Mouse (Mus musculus) layer of hippocampus, postnatal 25 days (tissue): ENCODE measurements around the gene Gm13040. TPM values are rescaled to one million over a fixed set of nuclear protein-coding genes. Genes with fewer than 3 reads are reported as not detected.
"Not testable (repeated sequence)": the region's sequence is repeated elsewhere in the genome, so short reads cannot be mapped to it uniquely, and the experiment has no call there.

Experiments used
- DNase-seq, 2 experiments: peaks; one replicate each; pipeline ENCODE4 v3.0.0; 2022; ENCODE audit warnings: mixed read lengths in 2 of 2, low spot score in 1 of 2; ENCODE audit errors: extremely low spot score in 1 of 2
- total RNA-seq, 2 experiments: library from RNA; stranded (reverse); gene quantifications; 2 replicates each; pipeline ENCODE4 v1.2.3; 2021

The Gm13040 gene
- total RNA-seq = not detected

GRCm38 (mm10) chr4:143535654-143536053, at the start of gene Gm13040:
Gm13040 (plus strand) TSS chr4:143535954.
- DNase-seq = not testable (repeated sequence)

DNA sequence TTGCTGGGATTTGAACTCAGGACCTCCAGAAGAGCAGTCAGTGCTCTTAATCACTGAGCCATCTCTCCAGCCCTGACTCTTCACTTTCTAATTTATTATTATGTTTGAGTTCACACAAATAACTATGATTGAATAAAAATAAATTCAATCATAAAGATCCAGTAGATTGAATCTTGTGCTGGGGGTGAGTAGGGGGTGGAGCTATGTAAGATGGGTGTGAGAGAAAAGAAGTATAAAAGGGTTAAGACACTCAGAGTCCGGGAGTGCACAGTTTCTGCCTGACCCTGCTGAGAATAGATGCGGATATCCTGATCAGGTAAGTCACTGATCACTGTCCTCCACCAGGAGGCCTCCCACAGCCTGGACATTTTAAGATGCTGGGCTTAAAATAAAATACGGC, 24.7 kb upstream of the Gm13040 start, which contains the start of gene Gm13043:
Gene Gm13043 (plus strand): TSS at position 301 of the 400 bp plus-strand sequence.
- DNase-seq = no peak

DNA sequence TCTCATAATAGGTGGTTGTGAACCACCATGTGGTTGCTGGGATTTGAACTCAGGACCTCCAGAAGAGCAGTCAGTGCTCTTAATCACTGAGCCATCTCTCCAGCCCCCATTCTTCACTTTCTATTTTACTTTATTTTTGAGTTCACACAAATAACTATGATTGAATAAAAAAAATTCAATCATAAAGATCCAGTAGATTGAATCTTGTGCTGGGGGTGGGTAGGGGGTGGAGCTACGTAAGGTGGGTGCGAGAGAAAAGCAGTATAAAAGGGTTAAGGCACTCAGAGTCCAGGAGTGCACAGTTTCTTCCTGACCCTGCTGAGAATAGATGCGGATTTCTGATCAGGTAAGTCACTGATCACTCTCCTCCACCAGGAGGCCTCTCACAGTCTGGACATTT, 15.6 kb downstream of the Gm13040 start, which contains the start of the genes BC080695 and Gm13057:
Gene BC080695 (plus strand): TSS at position 301 of the 400 bp plus-strand sequence.
Gene Gm13057 (plus strand): TSS at position 310 of the 400 bp plus-strand sequence.
- DNase-seq = not testable (repeated sequence)

Other genes starting within 250 kb of the Gm13040 start
- gene Pdpn, start 236.4 kb upstream of the Gm13040 start, total RNA-seq = 10 to 100 TPM; 16.4 to 19.5 TPM
- gene Lrrc38, start 186.2 kb upstream of the Gm13040 start, total RNA-seq = 1 to 10 TPM in 1 of 2 experiments, under 1 TPM in 1; 0.91 to 1.1 TPM
- not detected for gene Pramel1, start 141.5 kb upstream of the Gm13040 start, total RNA-seq
- gene Pramef8, start 123.5 kb upstream of the Gm13040 start, total RNA-seq = 10 to 100 TPM; 10.8 to 11.6 TPM
- gene Oog4, start 85.6 kb upstream of the Gm13040 start, total RNA-seq = not detected
- not detected for gene Gm13043, start 24.6 kb upstream of the Gm13040 start, total RNA-seq
- not detected for gene BC080695, start 15.7 kb downstream of the Gm13040 start, total RNA-seq
- not detected for gene Gm13057, start 15.8 kb downstream of the Gm13040 start, total RNA-seq
- not detected for gene Gm13083, start 79.0 kb downstream of the Gm13040 start, total RNA-seq
- not detected for gene Gm13088, start 121.3 kb downstream of the Gm13040 start, total RNA-seq
- gene Gm13089, start 166.8 kb downstream of the Gm13040 start, total RNA-seq = not detected
- gene Gm13078, start 183.5 kb downstream of the Gm13040 start, total RNA-seq = not detected